Mouse (Mus musculus) liver, adult 2 months (tissue): ENCODE data around the gene Sipa1l1.

Experiments
- CTCF ChIP-seq: fragments of 200-500 bp; IDR thresholded peaks from 2 replicates; pipeline ENCODE4 v1.5.1; 2011; ENCODE audit warnings: low read depth, low read length, control low read depth
- POLR2A ChIP-seq: fragments of 200-500 bp; IDR thresholded peaks from 2 replicates; pipeline ENCODE4 v1.6.1; 2011; ENCODE audit warnings: low read length, control low read depth; ENCODE audit not compliant: insufficient read depth; ENCODE audit errors: extremely low read depth

DNA sequence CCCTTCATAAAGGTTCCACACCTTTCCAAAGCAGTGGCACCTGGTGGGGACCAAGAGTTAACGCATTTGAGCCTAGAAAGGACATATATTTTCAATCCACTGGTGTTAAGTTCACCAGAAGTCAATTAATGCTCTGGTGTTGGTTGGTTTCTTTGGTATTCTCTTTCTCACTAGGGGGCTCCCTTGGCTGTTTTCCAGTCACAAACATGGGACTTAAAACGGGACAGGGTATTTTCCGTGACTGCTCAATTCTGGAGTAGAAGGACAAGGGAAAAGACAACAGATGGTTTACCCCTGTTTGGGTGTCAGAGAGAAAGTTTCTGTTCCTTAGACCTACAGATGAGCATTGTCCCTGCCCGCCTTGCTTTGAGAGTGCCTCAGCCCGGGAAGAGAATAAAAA, 105.5 kb downstream of the Sipa1l1 start:
- no peak for TF ChIP-seq POLR2A
- no peak for TF ChIP-seq CTCF
